Mouse (Mus musculus): ENCODE data around the gene Ube2j2. TPM values are rescaled to one million over a fixed set of nuclear protein-coding genes. Genes with fewer than 3 reads are reported as not detected.

Ube2j2 gene
- polyA plus RNA-seq, 2 experiments: 36.9 to 62.3 TPM

- 71% methylated on average over 5 of the region's 5 CpGs for WGBS (ENCODE audit: insufficient replicate concordance)
- peaks cover 5% of the 10 kb centered on the region for H3K36me3 ChIP-seq (replicated peaks; ENCODE audit: control insufficient read depth, insufficient read depth, low read depth)
- H3K4me3 ChIP-seq (ENCODE audit: insufficient read depth in 1 of 2, low read depth in 2 of 2, low read length in 2 of 2): no peak overlapping the region
- no peak overlapping the region for H3K27ac ChIP-seq
- H3K9ac ChIP-seq (replicated peaks): no peak overlapping the region
- H3K4me2 ChIP-seq (ENCODE audit: low read depth): no peak overlapping the region
- H3K4me1 ChIP-seq (replicated peaks; ENCODE audit: control insufficient read depth in 2 of 2, insufficient read depth in 2 of 2, low read length in 1 of 2): peaks cover 13 to 19% of the 10 kb centered on the region in 2 experiments
- ATAC-seq (ENCODE audit: insufficient read depth): no peak
- no peak for DNase-seq (ENCODE audit: low read depth in 3 of 3, low spot score in 3 of 3)
- TF ChIP-seq EP300 (IDR thresholded peaks at IDR 0.05; ENCODE audit: low read depth) (no peak), CTCF (IDR thresholded peaks at IDR 0.05; ENCODE audit: low read depth) (no peak)
- H3K9me3 ChIP-seq (ENCODE audit: control insufficient read depth, low read length): no peaks in the 10 kb centered on the region
- no peaks in the 10 kb centered on the region for H3K27me3 ChIP-seq (ENCODE audit: control insufficient read depth, insufficient read depth, low read length)
These were observed 26.7 kb downstream of the Ube2j2 start for GRCm38 (mm10) chr4:155970286-155970685.

GRCm38 (mm10) chr4:155972651-155973050 is 29.0 kb downstream of the Ube2j2 start:
- WGBS (ENCODE audit: insufficient replicate concordance): 69% methylated on average over 6 of the region's 6 CpGs
- Histone ChIP-seq H3K9ac (replicated peaks) (no peak overlapping the region), H3K4me2 (ENCODE audit: low read depth) (no peak overlapping the region), H3K9me3 (ENCODE audit: control insufficient read depth, low read length) (no peaks in the 10 kb centered on the region), H3K4me1 (replicated peaks; ENCODE audit: control insufficient read depth in 2 of 2, insufficient read depth in 2 of 2, low read length in 1 of 2) (peaks cover 13 to 18% of the 10 kb centered on the region in 2 experiments), H3K36me3 (replicated peaks; ENCODE audit: control insufficient read depth, insufficient read depth, low read depth) (no peaks in the 10 kb centered on the region), H3K27me3 (ENCODE audit: control insufficient read depth, insufficient read depth, low read length) (no peaks in the 10 kb centered on the region), H3K27ac (no peak overlapping the region), H3K4me3 (ENCODE audit: insufficient read depth in 1 of 2, low read depth in 2 of 2, low read length in 2 of 2) (no peak overlapping the region)
- ATAC-seq (ENCODE audit: insufficient read depth) (no peak), DNase-seq (ENCODE audit: low read depth in 3 of 3, low spot score in 3 of 3) (no peak)
- TF ChIP-seq CTCF (IDR thresholded peaks at IDR 0.05; ENCODE audit: low read depth) (no peak), EP300 (IDR thresholded peaks at IDR 0.05; ENCODE audit: low read depth) (no peak)

GRCm38 (mm10) chr4:155973239-155973638 is 29.6 kb downstream of the Ube2j2 start:
- Histone ChIP-seq H3K4me2 (ENCODE audit: low read depth) (no peak overlapping the region), H3K9ac (replicated peaks) (no peak overlapping the region), H3K4me3 (ENCODE audit: insufficient read depth in 1 of 2, low read depth in 2 of 2, low read length in 2 of 2) (no peak overlapping the region), H3K36me3 (replicated peaks; ENCODE audit: control insufficient read depth, insufficient read depth, low read depth) (no peaks in the 10 kb centered on the region), H3K9me3 (ENCODE audit: control insufficient read depth, low read length) (no peaks in the 10 kb centered on the region), H3K4me1 (replicated peaks; ENCODE audit: control insufficient read depth in 2 of 2, insufficient read depth in 2 of 2, low read length in 1 of 2) (peaks cover 12 to 15% of the 10 kb centered on the region in 2 experiments), H3K27ac (no peak overlapping the region), H3K27me3 (ENCODE audit: control insufficient read depth, insufficient read depth, low read length) (no peaks in the 10 kb centered on the region)
- no peak for TF ChIP-seq EP300 (IDR thresholded peaks at IDR 0.05; ENCODE audit: low read depth)
- TF ChIP-seq CTCF (IDR thresholded peaks at IDR 0.05; ENCODE audit: low read depth): no peak
- 60% methylated on average over 2 of the region's 2 CpGs for WGBS (ENCODE audit: insufficient replicate concordance)
- DNase-seq (ENCODE audit: low read depth in 3 of 3, low spot score in 3 of 3): no peak
- no peak for ATAC-seq (ENCODE audit: insufficient read depth)

GRCm38 (mm10) chr4:155981436-155982082 is 37.9 kb downstream of the Ube2j2 start:
- ATAC-seq (ENCODE audit: insufficient read depth) (peak; percentile 31; the same call in 1 of the 2 replicates), DNase-seq (ENCODE audit: low read depth in 3 of 3, low spot score in 3 of 3) (no peak)
- Histone ChIP-seq H3K4me3 (ENCODE audit: insufficient read depth in 1 of 2, low read depth in 2 of 2, low read length in 2 of 2) (no peak overlapping the region), H3K9me3 (ENCODE audit: control insufficient read depth, low read length) (no peaks in the 10 kb centered on the region), H3K27me3 (ENCODE audit: control insufficient read depth, insufficient read depth, low read length) (no peaks in the 10 kb centered on the region), H3K9ac (replicated peaks) (no peak overlapping the region), H3K4me2 (ENCODE audit: low read depth) (no peak overlapping the region), H3K4me1 (replicated peaks; ENCODE audit: control insufficient read depth in 2 of 2, insufficient read depth in 2 of 2, low read length in 1 of 2) (peaks cover 0 to 3% of the 10 kb centered on the region in 2 experiments; a peak in 2 of 4 replicates), H3K36me3 (replicated peaks; ENCODE audit: control insufficient read depth, insufficient read depth, low read depth) (no peaks in the 10 kb centered on the region), H3K27ac (no peak overlapping the region)
- WGBS (ENCODE audit: insufficient replicate concordance): 39% methylated on average over 12 of the region's 12 CpGs
- peak; percentile 49; the same call in 1 of the 2 replicates for TF ChIP-seq EP300 (IDR thresholded peaks at IDR 0.05; ENCODE audit: low read depth)
- TF ChIP-seq CTCF (IDR thresholded peaks at IDR 0.05; ENCODE audit: low read depth): no peak

- Histone ChIP-seq H3K9ac (replicated peaks) (no peak overlapping the region), H3K27ac (no peak overlapping the region), H3K27me3 (ENCODE audit: control insufficient read depth, insufficient read depth, low read length) (no peaks in the 10 kb centered on the region), H3K4me1 (replicated peaks; ENCODE audit: control insufficient read depth in 2 of 2, insufficient read depth in 2 of 2, low read length in 1 of 2) (peaks cover 7 to 15% of the 10 kb centered on the region in 2 experiments), H3K4me3 (ENCODE audit: insufficient read depth in 1 of 2, low read depth in 2 of 2, low read length in 2 of 2) (no peak overlapping the region), H3K4me2 (ENCODE audit: low read depth) (no peak overlapping the region), H3K36me3 (replicated peaks; ENCODE audit: control insufficient read depth, insufficient read depth, low read depth) (no peaks in the 10 kb centered on the region), H3K9me3 (ENCODE audit: control insufficient read depth, low read length) (no peaks in the 10 kb centered on the region)
- ATAC-seq (ENCODE audit: insufficient read depth): no peak
- WGBS (ENCODE audit: insufficient replicate concordance): 24% methylated on average over 2 of the region's 2 CpGs
- no peak for TF ChIP-seq EP300 (IDR thresholded peaks at IDR 0.05; ENCODE audit: low read depth)
- TF ChIP-seq CTCF (IDR thresholded peaks at IDR 0.05; ENCODE audit: low read depth): no peak
- DNase-seq (ENCODE audit: low read depth in 3 of 3, low spot score in 3 of 3): no peak
These were observed 40.2 kb downstream of the Ube2j2 start for GRCm38 (mm10) chr4:155983788-155984187.
